Mouse (Mus musculus): ENCODE results near the gene Uba1.

Uba1 gene

DNA sequence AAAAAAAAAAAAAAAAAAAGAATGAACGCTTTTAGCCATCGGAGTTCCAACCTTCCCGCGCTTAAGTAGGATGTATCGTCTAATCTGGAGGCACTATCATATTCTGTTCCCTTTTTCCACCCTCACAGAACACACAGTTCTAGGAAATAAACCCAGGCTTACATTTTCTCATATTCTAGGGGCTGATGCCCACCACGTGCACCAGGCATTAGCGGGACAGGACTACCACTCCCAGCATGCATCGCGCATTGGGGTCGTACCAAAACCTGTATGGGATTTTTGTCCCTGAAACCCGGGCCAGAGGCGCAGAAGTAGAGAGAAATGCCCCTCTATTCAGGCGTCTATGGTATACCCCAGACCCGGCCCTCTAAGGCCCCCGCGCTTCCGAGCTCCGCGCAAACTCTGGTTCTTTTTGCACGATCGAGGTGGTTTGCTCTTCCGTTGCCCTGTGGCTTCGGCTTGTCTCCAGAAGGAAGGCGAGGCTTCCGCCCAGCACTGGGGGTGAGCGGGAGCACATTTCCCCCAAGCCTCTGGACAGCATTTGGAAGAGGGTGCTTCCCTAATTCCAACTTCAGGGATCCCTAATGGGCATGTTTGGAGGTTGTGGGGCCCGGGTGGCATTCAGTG, at the start of gene Uba1:
Gene Uba1 (plus strand): TSS at position 301 of the 627 bp plus-strand sequence.
- DNase-seq (ENCODE audit: low read depth) = peak; percentile 85

DNA sequence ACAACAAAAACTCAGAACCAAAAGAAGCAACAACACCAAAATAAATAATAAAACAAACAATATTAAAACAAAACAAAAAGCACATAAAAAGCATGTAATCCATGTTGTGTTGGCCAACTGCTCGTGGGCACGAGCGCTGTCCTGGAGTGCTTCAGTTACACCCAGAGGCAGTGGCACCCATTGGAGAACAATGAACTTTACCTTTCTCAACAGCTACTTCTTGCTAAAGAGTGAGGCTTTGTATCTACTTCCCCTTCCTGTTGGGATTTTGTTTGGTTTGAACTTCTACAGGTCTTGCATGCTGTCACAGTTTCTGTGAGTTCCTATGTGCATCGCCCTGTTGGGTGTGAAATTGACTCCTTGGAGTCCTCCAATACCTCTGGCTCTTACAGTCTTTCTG, 49.6 kb upstream of the Uba1 start:
- no peak for DNase-seq (ENCODE audit: low read depth)

DNA sequence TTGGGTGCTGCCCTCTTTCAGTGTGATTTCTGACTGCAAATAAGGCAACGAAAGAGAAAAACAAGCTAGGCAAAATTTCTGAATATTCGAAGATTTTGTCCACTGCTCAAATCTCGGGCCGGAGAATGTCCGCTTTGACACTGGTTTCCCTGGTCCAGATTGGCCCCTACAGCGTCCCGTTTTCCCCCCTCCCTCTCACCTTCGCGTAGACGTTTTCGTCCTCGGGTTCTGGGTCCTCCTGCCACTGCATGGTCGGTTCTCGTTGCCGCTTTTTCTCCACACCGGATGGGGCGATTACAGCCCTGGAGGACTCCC, 41.3 kb upstream of the Uba1 start:
- DNase-seq (ENCODE audit: low read depth) = no peak

DNA sequence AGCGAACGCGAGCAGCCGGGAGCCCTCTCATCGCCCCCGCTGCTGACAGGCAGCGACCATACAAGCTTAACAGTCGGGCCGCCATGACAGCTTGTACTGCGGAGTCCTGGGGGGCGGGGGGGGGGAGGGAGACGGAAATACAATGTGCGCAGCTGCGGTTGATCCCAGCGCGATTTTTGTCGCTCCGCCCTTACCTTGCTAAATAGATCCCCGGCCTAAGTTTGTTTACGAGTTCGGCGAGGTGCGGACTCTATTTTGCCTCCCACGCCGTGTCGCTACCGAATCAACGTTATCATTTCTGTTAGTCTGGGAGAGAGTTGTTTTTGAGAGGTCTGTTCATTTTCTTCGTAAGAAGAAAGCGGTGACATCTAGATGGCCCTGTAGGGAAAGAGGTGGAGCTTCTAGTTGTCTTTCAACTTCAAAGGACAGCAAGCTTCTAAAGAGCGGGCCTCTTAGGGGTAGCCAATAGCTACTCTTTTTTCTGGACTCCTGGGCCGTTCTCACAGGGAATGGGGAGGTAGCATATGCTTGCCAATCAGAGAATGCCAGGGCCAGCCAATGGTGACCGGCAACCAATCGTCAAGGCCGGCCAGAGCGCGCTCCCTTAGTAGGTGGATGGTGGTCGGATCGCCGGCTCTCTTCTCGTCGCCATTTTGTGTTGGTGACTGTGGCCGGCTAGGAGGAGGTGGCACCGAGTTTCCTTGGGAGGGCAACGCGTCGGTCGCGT, 40.8 kb upstream of the Uba1 start, which contains the start of the genes Rbm10 and Ndufb11:
Gene Rbm10 (plus strand): TSS at position 328 of the 727 bp plus-strand sequence.
Gene Ndufb11 (minus strand): TSS at position 444 of the 727 bp plus-strand sequence.
- peak; percentile 86 for DNase-seq (ENCODE audit: low read depth)

DNA sequence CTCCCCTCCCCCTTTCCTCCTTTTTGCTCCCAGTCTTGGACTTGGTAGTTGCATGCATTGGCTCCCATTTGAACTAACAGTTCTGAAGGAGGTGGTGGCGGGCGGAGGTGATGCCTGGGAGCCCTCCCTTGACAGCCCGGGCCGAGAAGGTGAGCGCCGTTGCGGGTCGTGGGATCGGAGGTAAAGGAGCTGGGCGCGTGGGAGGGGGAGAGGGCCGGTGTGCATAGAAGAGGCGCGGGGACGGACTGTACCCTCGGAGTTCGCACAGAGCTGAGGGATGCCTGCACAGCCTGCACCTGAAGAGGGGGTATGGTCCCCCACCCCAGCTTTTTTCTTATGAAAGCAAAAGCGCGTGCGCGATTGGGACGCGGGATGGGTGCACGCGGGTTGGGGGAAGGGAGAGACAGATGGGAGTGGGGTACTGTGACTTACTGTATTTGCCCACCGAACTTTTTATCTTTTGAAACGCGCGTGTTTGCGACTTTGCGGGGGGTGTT, 40.2 kb upstream of the Uba1 start:
- DNase-seq (ENCODE audit: low read depth) = peak; percentile 36

DNA sequence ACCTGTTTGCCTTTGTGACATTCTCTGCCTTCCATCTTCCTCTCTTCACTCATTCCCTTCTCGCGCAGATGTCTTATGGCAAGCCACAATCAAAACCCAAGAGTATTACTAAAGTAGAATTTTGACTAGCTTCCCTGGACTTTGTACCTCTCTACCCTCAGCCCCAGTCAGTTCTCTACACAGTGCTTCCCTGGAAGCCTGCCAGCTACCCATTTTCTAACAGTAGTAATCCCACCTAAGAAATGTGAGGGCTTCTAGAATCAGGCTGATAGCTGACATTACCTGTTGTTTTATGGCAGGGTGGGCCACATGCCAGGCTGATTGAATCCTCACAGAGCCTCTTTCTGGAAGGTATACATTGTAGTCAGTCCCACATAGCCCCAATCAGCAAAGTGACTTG, 20.0 kb upstream of the Uba1 start:
- DNase-seq (ENCODE audit: low read depth) = no peak

DNA sequence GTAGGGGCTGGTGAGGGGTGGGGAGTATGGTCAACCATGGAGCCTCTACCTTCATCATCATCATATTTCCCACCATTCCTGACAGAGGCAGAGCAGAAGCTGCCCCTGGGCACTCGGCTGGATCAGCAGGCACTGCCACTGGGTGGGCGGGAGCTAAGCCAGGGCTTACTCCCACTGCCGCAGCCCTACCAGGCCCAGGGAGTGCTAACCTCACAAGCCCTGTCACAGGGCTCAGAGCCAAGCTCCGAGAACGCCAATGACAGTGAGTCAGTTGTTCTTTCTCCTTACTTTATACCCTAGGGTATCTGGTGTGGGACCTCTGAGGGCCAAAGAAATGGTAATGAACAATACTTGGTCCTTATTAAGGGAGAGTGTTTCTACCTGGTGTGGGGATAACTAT, 13.3 kb upstream of the Uba1 start:
- DNase-seq (ENCODE audit: low read depth) = peak; percentile 1

DNA sequence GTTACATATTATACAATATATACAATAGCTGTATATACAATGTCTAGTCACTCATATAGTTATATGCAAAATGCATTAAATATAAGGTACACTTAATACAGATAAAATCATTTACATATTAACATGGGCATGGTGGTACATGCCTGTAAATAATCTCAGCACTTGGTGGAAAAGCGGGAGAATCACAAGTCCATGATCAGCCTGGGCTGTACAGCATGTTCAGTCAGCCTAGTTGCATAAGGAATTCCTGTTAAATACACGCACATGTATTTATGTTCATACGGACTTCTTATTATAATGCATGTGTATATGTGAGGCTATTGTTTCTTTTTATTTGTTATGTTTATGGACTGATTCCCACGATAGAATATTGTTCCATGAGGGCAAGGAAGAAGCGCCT, 533 bp upstream of the Uba1 start:
- DNase-seq (ENCODE audit: low read depth) = no peak

DNA sequence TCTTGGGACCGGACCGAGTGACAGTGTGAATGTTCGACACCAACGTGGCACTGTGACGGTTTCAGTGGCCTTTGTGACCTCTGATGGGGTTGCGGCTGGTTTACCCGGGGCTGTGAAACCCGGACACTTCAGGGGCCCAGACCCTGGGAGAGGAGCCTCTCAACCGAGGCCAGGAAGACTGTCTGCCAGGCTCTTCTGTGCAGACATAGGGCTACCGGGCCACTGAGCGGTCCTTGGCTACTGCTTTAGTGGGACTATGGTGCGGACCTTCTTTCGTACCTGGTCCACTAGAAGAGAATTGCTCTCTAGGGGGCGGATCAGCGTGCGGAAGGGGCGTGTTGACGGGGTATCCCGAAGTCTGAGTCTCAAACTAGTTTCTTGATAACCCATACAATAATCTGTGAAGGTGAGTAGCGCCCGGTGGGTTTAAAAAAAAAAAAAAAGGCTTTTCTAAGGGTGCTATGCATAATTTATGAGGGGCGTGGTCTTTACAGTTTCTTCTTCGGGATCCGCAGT, 823 bp downstream of the Uba1 start:
- DNase-seq (ENCODE audit: low read depth) = peak; percentile 1

DNA sequence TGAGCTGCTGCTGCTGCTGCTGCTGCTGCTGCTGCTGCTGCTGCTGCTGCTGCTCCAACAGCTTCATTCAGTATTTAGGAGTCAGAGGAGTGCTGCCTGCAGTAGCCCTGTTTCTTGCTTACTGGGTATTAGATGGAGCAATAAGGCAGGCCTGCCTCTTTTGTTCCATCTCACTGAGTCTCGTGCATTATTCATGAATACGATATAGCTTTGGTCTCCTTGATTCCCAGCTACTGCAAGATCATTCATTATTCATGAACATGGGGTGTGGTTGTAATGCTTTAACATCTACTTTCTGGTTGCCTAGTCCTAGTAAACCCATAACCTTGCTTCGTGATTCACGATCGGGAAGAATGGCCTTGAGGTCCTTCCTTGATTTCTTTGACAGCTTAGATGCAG, 4.2 kb downstream of the Uba1 start:
- no peak for DNase-seq (ENCODE audit: low read depth)

DNA sequence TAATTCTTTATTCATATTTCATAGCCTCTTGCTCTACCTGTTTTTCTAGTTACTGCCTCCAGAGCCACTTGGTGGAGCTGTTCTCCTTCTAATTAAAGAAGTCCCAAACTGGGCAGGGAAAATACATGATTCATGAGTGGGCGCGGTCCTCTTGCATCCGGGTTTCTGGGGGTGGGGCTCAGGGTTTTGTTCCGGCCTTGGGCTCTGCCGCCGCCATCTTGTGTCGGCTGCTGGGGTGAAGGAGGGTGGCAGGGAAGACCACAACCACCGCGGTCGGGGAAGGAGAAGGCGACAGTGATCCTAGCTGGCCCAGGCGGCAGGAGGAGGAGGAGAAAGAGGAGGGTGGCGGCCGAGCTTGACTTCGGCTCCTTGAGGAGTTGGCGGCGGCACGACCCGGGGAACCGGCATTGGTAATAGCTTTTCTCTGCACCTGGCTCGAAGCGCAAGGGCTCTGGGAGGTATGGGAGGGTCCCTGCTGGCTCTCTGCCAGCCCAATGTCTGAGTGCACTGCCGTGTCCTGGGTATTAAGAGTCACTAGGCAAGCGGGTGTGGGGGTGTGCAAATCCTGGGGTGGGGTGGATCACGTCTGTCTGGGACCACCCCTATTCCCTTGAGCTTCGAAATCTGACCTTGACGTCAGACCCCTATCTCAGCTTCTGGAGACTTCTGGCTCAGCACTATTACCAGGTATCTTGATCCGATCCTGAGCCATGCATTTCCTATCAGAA, 4.8 kb downstream of the Uba1 start:
- peak; percentile 92 for DNase-seq (ENCODE audit: low read depth)

DNA sequence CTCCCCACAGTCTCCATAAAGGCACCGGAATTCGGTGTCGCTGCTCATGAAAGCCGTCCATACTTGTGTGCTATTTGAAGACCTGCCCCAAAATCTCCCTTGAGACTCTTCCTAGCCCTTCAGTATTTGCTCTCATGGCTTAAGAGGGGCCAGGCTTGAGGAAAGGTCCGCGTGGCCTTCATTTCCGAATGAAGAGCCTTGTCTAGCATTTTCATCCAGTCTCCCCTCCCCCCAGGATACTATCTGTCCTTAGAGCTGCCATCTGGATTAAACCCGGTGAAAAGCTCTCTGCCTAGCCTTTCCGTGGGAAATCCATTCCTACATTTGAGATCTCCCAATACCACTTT, 5.3 kb downstream of the Uba1 start:
- peak; percentile 13 for DNase-seq (ENCODE audit: low read depth)

DNA sequence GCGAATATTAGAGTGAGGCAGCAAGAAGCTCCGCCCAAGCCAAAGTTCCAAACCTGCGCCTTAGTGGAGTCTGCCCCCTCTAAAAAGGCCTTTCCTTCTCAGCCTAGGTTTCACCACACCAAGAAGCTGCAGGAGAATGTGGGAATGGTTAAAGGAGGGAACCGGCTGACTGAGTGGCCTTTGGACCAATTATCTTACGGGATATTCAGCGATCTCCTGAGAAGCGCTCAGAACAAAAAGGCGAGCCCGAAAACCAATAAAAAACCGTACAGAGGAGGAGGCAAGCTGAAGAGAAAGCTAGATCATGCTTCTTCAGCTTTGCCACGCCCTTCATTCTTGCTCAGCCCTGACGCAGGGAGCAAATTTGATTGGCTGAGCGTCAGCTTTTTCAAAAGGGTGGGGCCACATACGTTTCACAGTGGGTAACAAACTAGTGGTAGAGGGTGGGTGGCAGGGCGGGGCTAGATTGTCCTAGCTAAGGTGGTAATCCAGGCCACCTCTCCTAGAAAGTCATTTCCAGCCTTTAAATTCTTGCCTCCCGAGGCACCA, 29.5 kb downstream of the Uba1 start, which contains the start of gene Cdk16:
Gene Cdk16 (plus strand): TSS at position 436 of the 549 bp plus-strand sequence.
- peak; percentile 93 for DNase-seq (ENCODE audit: low read depth)

DNA sequence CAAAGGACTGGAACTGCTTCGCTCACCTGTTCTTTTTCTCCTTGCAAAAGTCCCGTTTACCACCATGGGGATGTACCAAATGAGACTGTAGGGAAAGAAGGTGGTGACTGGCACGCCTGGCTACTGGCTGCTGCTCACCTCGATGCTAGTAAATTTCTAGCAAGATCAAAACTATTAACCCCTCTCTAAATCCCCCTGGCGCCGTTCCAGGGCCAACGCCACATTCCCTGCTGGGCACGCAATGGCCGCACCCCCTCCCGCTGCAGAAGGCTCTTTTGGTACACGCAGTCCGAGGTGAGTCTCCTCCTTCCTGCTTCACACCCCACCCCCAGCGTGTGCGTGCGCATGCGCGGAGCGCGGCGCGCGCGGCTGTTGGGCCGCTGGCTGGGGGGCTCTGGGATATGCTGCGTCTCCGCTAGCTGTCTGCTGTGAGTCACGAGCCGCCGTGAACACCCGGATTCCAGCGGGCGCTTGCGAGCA, 30.0 kb downstream of the Uba1 start:
- peak; percentile 91 for DNase-seq (ENCODE audit: low read depth)

DNA sequence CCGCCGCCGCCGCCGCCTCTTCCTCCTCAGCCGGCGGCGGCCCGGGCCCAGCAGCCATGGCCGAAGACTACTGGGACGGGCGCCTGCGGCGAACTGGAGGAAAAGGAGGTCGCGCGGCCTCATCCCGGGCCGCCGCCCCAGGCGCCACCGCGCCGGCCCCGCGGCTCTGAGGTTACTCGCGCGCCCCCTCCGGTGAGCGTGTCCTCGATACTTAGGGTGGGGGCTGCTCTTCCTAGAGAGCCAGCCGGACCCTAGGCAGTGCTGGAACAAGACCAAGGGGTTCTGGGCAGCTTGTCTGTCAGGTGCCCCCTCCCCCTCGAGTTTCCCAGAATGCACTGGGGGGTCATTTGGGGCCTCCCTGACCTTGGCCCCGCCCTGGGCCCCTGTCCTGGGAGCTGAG, 30.5 kb downstream of the Uba1 start:
- peak; percentile 67 for DNase-seq (ENCODE audit: low read depth)

DNA sequence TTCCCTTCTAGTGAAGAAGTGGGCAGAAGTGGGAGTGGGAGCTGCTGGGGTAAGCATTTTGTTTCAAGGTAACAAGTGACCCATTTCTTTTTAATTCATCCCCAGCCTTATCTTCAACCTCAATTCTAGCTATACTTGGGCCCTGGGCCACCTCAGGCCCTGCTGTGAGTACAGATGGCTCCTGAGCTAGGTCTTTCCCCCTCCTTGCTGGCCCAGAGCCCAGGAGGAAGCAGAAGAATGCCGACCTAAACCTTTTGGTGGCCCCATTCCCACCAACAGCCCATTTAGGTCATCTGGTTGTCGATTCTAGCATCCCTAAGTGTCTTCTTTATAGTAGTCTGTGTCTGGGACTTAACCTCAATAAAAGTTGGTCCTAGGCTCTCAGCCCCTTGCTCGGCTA, 33.4 kb downstream of the Uba1 start:
- no peak for DNase-seq (ENCODE audit: low read depth)

DNA sequence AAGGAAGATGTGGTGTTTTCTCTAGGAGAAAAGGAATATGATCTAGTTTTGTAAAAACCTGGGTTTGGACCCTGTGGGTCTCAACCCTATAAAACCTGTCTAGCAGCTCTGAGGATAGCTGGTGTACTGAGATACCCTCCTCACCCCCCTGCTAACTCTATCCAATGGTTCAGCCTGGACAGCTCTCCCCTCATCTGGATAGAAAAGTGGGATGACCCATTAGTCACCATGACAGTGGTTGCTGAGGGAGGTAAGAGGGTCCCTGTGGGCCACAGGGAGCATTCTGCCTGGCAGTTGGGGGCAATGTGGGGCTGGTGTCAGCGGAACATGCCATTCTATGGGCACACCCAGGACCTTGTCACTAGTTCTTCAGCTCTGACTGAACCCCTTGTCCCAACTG, 34.5 kb downstream of the Uba1 start:
- DNase-seq (ENCODE audit: low read depth) = no peak

DNA sequence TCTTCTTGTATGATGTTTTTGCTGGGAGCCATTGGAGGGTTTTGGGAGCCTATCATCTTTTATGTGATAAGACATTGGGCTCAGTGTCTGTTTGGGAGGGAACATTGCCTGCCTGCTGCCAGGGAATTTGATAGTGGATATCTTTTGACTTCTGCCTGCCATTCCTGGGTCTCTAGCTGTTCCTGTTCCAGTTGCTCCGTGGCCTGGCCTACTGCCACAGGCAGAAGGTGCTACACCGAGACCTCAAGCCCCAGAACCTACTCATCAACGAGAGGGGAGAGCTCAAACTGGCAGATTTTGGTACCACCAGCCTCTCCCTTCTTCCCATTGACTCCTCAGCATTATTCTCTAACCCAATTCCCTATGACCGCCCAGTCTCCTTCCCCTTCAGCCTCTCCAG, 37.7 kb downstream of the Uba1 start:
- no peak for DNase-seq (ENCODE audit: low read depth)

DNA sequence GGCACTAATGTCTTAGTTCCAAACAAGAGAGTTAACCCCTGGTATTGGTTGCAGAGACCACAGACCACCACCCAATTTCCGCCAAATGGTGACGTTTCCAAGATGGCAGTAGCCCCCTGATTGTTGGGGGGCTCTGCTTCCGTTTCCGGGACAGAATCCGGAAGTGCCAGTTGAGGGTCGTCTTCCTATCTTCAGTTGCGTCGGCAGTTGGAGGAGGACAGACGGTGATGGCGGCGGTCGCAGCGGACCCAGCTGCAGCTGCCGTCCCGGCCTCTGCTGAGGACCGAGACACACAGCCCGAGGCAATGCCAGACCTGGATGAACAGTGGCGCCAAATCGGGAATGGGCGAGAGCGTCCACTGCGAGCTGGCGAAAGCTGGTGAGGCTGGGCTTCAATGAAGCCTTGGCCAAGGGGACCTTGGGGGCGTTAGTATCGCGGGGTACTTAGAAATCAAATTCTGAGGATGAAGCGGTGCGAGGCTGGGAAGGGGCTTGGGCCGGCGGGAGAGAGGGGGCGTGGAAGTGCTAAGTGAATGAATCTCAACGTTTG, 45.7 kb downstream of the Uba1 start, which contains the start of gene Usp11:
Gene Usp11 (plus strand): TSS at position 166 of the 550 bp plus-strand sequence.
- peak; percentile 58 for DNase-seq (ENCODE audit: low read depth)

DNA sequence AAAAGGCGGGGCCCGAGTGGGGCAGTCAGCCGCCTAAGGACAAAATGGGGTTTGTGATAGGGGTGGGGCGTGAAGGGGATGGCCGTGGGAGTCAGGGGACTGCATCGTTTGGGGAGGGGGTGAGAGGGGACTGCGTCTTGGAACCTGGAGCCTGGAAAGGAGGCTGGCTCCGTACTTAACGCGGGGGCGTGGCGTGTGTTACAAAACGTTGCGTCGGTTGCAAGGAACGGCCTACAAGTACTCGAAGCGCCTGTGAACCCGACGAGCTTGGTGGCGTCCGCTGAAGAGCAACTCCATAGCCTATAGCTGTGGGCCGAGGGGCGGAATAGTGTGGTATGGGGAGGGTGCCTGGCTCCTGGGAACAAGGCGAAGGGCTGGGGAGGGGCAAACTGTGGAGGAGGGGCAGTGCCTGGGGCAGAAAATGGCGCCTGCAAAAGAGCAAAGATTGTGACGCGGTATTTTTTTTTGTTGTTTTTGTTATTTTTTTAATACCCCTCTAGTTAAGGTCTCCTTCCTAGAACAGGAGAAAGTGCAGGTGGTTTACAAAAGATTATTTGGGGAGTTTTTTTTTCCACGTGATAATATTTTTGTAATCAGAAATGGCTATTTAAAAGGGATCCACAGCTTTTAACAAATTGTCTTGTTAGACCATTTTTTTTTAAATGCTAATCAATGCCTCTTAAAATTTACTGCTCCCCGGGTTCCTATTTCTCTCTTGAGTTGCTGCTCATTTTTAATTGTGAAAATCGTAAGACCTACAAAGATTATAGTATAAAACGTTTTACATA, 46.4 kb downstream of the Uba1 start:
- peak; percentile 92 for DNase-seq (ENCODE audit: low read depth)

DNA sequence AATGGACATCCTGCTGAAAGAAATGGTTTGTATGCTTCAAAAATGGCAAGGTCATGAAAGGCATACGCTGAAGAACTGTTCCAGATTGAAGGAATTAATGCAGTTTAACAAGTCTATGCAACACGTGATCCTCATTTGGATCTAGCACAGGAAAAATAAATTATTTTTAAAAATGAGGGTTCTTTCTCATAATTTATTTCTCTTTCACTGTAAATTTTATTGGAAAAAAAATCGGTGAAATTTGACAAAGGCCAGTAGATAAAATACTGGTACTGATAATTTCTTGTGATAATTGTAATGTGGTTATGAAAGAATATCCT, 46.9 kb downstream of the Uba1 start:
- DNase-seq (ENCODE audit: low read depth) = no peak

Measured in NIH3T3 (cell line).